Mouse (Mus musculus) megakaryocyte, embryonic 14.5 days (primary cell): ENCODE data around the gene Rtl9.

ENCODE experiments used
- FLI1 ChIP-seq: IDR thresholded peaks from 2 replicates; pipeline ENCODE4 v1.6.1; 2012; ENCODE audit warnings: low read length, inconsistent platforms, mixed read lengths
- GATA1 ChIP-seq: IDR thresholded peaks from 3 replicates; pipeline ENCODE4 v1.6.1; 2012; ENCODE audit warnings: mixed read lengths, low read length, inconsistent platforms, borderline replicate concordance

DNA sequence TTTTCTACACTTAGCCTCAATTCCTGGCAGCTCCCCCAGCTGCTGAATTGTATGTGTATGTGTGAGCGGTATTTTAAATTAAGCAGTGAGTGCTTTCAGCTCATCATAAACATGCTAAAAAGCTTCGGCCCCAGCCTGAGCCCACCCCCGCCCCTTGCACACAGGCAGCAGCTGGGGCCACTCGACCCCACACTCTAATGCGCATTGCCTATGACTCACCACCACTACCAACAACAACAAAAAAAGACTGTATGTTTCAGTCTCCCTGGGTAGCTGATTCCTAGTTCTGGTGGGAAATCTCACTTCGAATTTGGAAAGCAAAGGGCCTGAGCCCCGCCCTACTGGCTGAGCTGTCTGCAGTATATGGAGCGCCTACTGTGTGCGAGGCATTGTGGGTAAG lies 35.1 kb upstream of the Rtl9 start:
- no peak for TF ChIP-seq GATA1
- TF ChIP-seq FLI1, result no peak
